Mouse (Mus musculus) midbrain, embryonic 16.5 days (tissue): ENCODE measurements around the gene Inpp5a. TPM values are rescaled to one million over a fixed set of nuclear protein-coding genes. Genes with fewer than 3 reads are reported as not detected.

Experiments used
- ATAC-seq: fragments of 200-750 bp; cut with Nextera tagmentation; 2 replicates; pipeline ENCODE4 v1.8.0; 2017; ENCODE audit warnings: moderate TSS enrichment
- H3K27ac ChIP-seq: fragments of 300-500 bp; sonication (generic); 2 replicates; pipeline ENCODE4 v1.5.1; 2014; ENCODE audit warnings: mild to moderate bottlenecking, low read length, mixed read lengths
- H3K27me3 ChIP-seq: fragments of 300-500 bp; sonication (generic); 2 replicates; pipeline ENCODE4 v1.6.1; 2014; ENCODE audit warnings: low read depth, low read length, mixed read lengths; ENCODE audit not compliant: control insufficient read depth, insufficient read depth
- H3K36me3 ChIP-seq: fragments of 300-500 bp; sonication (generic); 2 replicates; pipeline ENCODE4 v1.6.1; 2014; ENCODE audit warnings: mild to moderate bottlenecking, low read length, moderate library complexity, mixed read lengths; ENCODE audit not compliant: control insufficient read depth, insufficient read depth
- H3K4me1 ChIP-seq: fragments of 300-500 bp; sonication (generic); 2 replicates; pipeline ENCODE4 v1.6.1; 2014; ENCODE audit warnings: mild to moderate bottlenecking, low read length, mixed read lengths; ENCODE audit not compliant: control insufficient read depth, insufficient read depth
- H3K4me2 ChIP-seq: fragments of 300-500 bp; sonication (generic); 2 replicates; pipeline ENCODE4 v1.6.1; 2014; ENCODE audit warnings: mild to moderate bottlenecking, low read length, mixed read lengths
- H3K4me3 ChIP-seq: fragments of 300-500 bp; sonication (generic); 2 replicates; pipeline ENCODE4 v1.5.1; 2014; ENCODE audit warnings: low read depth, mild to moderate bottlenecking, low read length, moderate library complexity, mixed read lengths
- H3K9ac ChIP-seq: fragments of 300-500 bp; sonication (generic); 2 replicates; pipeline ENCODE4 v1.6.1; 2014; ENCODE audit warnings: low read depth, low read length, mixed read lengths
- H3K9me3 ChIP-seq: fragments of 300-500 bp; sonication (generic); replicated peaks from 2 replicates; pipeline ENCODE4 v1.6.1; 2014; ENCODE audit warnings: mild to moderate bottlenecking, low read length, mixed read lengths; ENCODE audit not compliant: control insufficient read depth, poor library complexity, severe bottlenecking
- WGBS: fragments of 180-500 bp; shearing (Covaris S2); extraction: QIAGEN DNeasy Blood & Tissue Kit; methylation state at CpG from one replicate; pipeline ENCODE4 v1.1.7; 2014; 5-methylcytosine and 5-hydroxymethylcytosine counted together
- polyA plus RNA-seq: library from polyadenylated mRNA; unstranded; fragments of >200 nt; fragmentation: Nextera tagmentation; extraction: Ambion mirVana; gene quantifications from 2 replicates; pipeline ENCODE4 v1.2.1, GENCODE M21; 2015

Gene Inpp5a
- polyA plus RNA-seq, 1 experiment from 2014 or later: 15.3 TPM

DNA sequence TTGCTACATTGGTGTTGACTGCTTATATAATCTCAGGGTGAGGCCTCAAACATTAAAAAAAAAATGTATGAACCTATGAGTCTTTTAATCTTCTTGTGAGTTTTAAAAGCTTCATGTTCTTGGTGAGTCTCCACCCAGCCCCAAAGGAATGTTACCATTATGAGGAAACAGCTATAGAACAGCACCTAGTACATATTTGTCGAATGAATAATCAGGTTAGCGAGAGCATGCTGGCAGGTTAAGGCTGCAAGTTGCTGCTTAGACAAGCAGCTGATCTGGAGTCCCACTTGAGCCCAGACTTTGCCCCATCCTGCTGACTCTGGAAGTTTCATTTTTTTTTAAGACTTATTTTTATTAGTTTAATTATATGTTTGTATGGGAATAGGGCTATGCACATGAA, 6.1 kb upstream of the Inpp5a start:
- WGBS: 89% methylated on average over 2 of the region's 2 CpGs
- Histone ChIP-seq H3K36me3 (no peaks in the 10 kb centered on the region), H3K9me3 (no peaks in the 10 kb centered on the region), H3K4me2 (no peak overlapping the region), H3K4me1 (peaks cover 2% of the 10 kb centered on the region; the same call in 1 of the 2 replicates), H3K27me3 (no peaks in the 10 kb centered on the region), H3K9ac (no peak overlapping the region), H3K4me3 (no peak overlapping the region), H3K27ac (no peak overlapping the region)
- ATAC-seq: no peak

DNA sequence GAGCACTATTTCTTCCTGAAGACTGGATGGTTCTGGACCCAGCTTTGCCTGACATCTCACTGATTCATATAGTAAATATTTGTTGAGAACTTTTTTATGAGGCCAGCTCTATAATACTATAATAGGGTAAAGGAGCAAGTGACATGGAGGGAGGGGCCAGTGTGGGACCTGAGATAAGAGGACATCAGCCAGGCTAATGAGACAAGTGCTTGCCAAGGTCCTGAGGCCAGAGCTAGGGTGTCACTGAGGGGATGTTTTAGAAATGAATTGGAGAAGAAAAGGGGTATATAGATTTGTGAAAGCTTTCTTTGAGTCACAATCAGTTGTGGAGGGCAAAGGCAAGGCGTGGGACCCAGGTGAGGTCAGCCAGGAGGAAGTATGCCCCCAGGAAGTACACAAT, 4.4 kb upstream of the Inpp5a start:
- Histone ChIP-seq H3K27ac (no peak overlapping the region), H3K9ac (no peak overlapping the region), H3K27me3 (no peaks in the 10 kb centered on the region), H3K4me2 (no peak overlapping the region), H3K36me3 (no peaks in the 10 kb centered on the region), H3K9me3 (no peaks in the 10 kb centered on the region), H3K4me1 (peaks cover 5% of the 10 kb centered on the region; the same call in 1 of the 2 replicates), H3K4me3 (no peak overlapping the region)
- 91% methylated on average over 1 of the region's 1 CpGs for WGBS
- ATAC-seq: no peak

- ATAC-seq: no peak
- H3K36me3 ChIP-seq: no peaks in the 10 kb centered on the region
- WGBS: 89% methylated on average over 2 of the region's 2 CpGs
- H3K4me3 ChIP-seq: no peak overlapping the region
- no peaks in the 10 kb centered on the region for H3K27me3 ChIP-seq
- peaks cover 10% of the 10 kb centered on the region for H3K4me1 ChIP-seq
- no peak overlapping the region for H3K9ac ChIP-seq
- no peaks in the 10 kb centered on the region for H3K9me3 ChIP-seq
- no peak overlapping the region for H3K27ac ChIP-seq
- no peak overlapping the region for H3K4me2 ChIP-seq
Observed at GRCm38 (mm10) chr7:139384916-139385530, 3.9 kb upstream of the Inpp5a start.

GRCm38 (mm10) chr7:139386933-139387690, 1.8 kb upstream of the Inpp5a start:
- Histone ChIP-seq H3K9ac (no peak overlapping the region), H3K27me3 (no peaks in the 10 kb centered on the region), H3K4me1 (peaks cover 26% of the 10 kb centered on the region), H3K27ac (no peak overlapping the region), H3K36me3 (no peaks in the 10 kb centered on the region), H3K9me3 (no peaks in the 10 kb centered on the region), H3K4me3 (no peak overlapping the region), H3K4me2 (no peak overlapping the region)
- ATAC-seq: no peak
- WGBS: 74% methylated on average over 9 of the region's 9 CpGs

DNA sequence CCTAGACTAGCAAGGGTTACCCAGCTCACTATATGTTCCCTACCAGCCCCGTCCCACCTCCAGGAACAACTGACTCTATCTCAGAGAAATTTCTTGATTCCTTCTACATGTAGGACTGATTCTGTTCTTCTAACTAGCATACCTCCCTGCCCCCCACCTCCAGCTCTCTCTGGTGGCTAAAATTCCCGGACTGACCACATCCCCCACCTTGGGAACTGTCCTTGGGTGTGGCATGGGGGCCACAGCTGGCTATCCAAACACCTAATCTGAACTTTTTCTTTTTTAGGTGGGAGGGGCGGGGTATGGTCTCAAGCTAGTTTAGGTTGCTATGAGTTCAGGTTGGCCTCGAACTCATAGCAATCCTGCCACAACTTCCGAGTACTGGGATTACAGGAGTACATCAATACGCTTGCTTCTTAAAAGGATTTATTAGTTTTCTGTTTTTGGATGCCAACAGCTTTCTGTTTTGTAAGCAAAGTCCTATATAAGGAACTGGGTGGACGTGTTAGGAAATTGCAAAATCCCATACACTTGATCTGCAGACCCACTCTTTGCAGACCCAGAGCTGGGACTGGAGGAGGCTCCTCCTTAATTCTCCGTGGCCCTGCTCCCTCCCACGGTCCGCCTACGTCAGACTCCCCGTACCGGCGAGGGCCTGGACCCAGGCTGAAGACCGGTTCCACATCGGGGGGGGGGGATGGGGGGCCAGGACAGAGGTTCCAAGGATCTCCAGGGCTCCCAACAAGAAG, 814 bp upstream of the Inpp5a start:
- Histone ChIP-seq H3K4me3 (peak overlapping the region; percentile 61), H3K27ac (peak overlapping the region; percentile 84; the same call in 1 of the 2 replicates), H3K4me2 (peak overlapping the region; percentile 49), H3K9ac (peak overlapping the region; percentile 79), H3K36me3 (no peaks in the 10 kb centered on the region), H3K9me3 (no peaks in the 10 kb centered on the region), H3K4me1 (peaks cover 28% of the 10 kb centered on the region), H3K27me3 (no peaks in the 10 kb centered on the region)
- ATAC-seq: peak; percentile 86
- WGBS: 19% methylated on average over 16 of the region's 16 CpGs

GRCm38 (mm10) chr7:139389213-139389761, 378 bp downstream of the Inpp5a start:
- no peaks in the 10 kb centered on the region for H3K27me3 ChIP-seq
- WGBS: under 1% methylated on average over 46 of the region's 53 CpGs
- peak overlapping the region; percentile 57 for H3K27ac ChIP-seq
- H3K9me3 ChIP-seq: no peaks in the 10 kb centered on the region
- peak overlapping the region; percentile 61 for H3K4me3 ChIP-seq
- peak overlapping the region; percentile 76 for H3K4me2 ChIP-seq
- H3K36me3 ChIP-seq: no peaks in the 10 kb centered on the region
- peaks cover 28% of the 10 kb centered on the region for H3K4me1 ChIP-seq
- ATAC-seq: peak; percentile 69
- H3K9ac ChIP-seq: peak overlapping the region; percentile 73

- Histone ChIP-seq H3K9me3 (no peaks in the 10 kb centered on the region), H3K36me3 (no peaks in the 10 kb centered on the region), H3K4me2 (peak overlapping the region; percentile 76; the same call in 1 of the 2 replicates), H3K27me3 (no peaks in the 10 kb centered on the region), H3K9ac (no peak overlapping the region), H3K4me3 (0 out of 2 replicates have a peak overlapping the region, but pooled peaks have one; percentile 61), H3K4me1 (peaks cover 28% of the 10 kb centered on the region), H3K27ac (no peak overlapping the region)
- no peak for ATAC-seq
- 78% methylated on average over 3 of the region's 3 CpGs for WGBS
Observed at GRCm38 (mm10) chr7:139390380-139390779, 1.5 kb downstream of the Inpp5a start.

GRCm38 (mm10) chr7:139390926-139391325, 2.0 kb downstream of the Inpp5a start:
- no peak for ATAC-seq
- Histone ChIP-seq H3K27me3 (no peaks in the 10 kb centered on the region), H3K9ac (no peak overlapping the region), H3K36me3 (no peaks in the 10 kb centered on the region), H3K27ac (no peak overlapping the region), H3K4me3 (no peak overlapping the region), H3K9me3 (no peaks in the 10 kb centered on the region), H3K4me2 (peak overlapping the region; percentile 76; the same call in 1 of the 2 replicates), H3K4me1 (peaks cover 28% of the 10 kb centered on the region)
- 78% methylated on average over 9 of the region's 9 CpGs for WGBS
